In genomic region chr7:101326006-101326405, GRCm38 (mm10) we compare ENCODE assay signal across 23 mouse cellular contexts. TPM values are rescaled to one million over a fixed set of nuclear protein-coding genes. Genes with fewer than 3 reads are reported as not detected.
A peak's percentile ranks its signal among the peaks of the same experiment; 100 is the strongest.
DNase-seq lines count a peak whose midpoint lies in the region; ATAC-seq and TF ChIP-seq lines count a peak whose summit lies in the region.
"Had no signal": no experiment of that assay in that cellular context is flagged by ENCODE, and none has a peak within 500 bp of the region (broad histone marks: within the 10 kb centered on the region; RNA-seq: fewer than 3 reads in every experiment).

No protein-coding gene starts in this region.

- no peak overlapping the region for H3K4me2 ChIP-seq in kidney, embryonic 14.5 days (replicated peaks; ENCODE audit: low read depth, low read length)
- H3K4me2 ChIP-seq in midbrain, embryonic 11.5 days = no peak overlapping the region
- no peak overlapping the region for H3K4me2 ChIP-seq in midbrain, embryonic 14.5 days (ENCODE audit: low read length)
- no peak overlapping the region for H3K4me2 ChIP-seq in forebrain, postnatal 0 days (ENCODE audit: low read depth)
- H3K4me2 ChIP-seq: embryonic facial prominence, embryonic 12.5 days; forebrain, embryonic 12.5 days; heart, embryonic 11.5 days; hindbrain, embryonic 15.5 days; limb, embryonic 13.5 days; lung, embryonic 14.5 days; midbrain, embryonic 13.5 days had no signal

- peaks cover 48% of the 10 kb centered on the region for H3K4me1 ChIP-seq in kidney, adult 2 months (ENCODE audit: control insufficient read depth, insufficient read depth, low read length)
- peaks cover 7% of the 10 kb centered on the region for H3K4me1 ChIP-seq in kidney, embryonic 14.5 days (ENCODE audit: control insufficient read depth, insufficient read depth, low read length)
- no peaks in the 10 kb centered on the region; the same call in 1 of the 2 replicates for H3K4me1 ChIP-seq in midbrain, embryonic 11.5 days (ENCODE audit: control insufficient read depth, insufficient read depth, low read length)
- H3K4me1 ChIP-seq in midbrain, embryonic 14.5 days (ENCODE audit: control insufficient read depth, insufficient read depth, low read length) = 0 out of 2 replicates have a peak, but pooled peaks cover 11% of the 10 kb centered on the region
- H3K4me1 ChIP-seq in forebrain, postnatal 0 days (ENCODE audit: insufficient read depth) = 0 out of 2 replicates have a peak, but pooled peaks cover 8% of the 10 kb centered on the region

- no peaks in the 10 kb centered on the region for H3K9me3 ChIP-seq in kidney, embryonic 14.5 days (ENCODE audit: control insufficient read depth, low read length)
- no peaks in the 10 kb centered on the region for H3K9me3 ChIP-seq in midbrain, embryonic 11.5 days (ENCODE audit: control insufficient read depth, low read length)
- H3K9me3 ChIP-seq in midbrain, embryonic 14.5 days (ENCODE audit: control insufficient read depth, low read length) = no peaks in the 10 kb centered on the region
- no peaks in the 10 kb centered on the region for H3K9me3 ChIP-seq in forebrain, postnatal 0 days (ENCODE audit: low read length)
- H3K9me3 ChIP-seq: embryonic facial prominence, embryonic 12.5 days; forebrain, embryonic 12.5 days; G1E; hindbrain, embryonic 15.5 days; limb, embryonic 13.5 days; midbrain, embryonic 13.5 days had no signal

- no peak for TF ChIP-seq POLR2A in kidney, adult 2 months (IDR thresholded peaks at IDR 0.05; ENCODE audit: low read depth, low read length)

- no peaks in the 10 kb centered on the region for H3K27me3 ChIP-seq in kidney, adult 2 months (replicated peaks; ENCODE audit: control insufficient read depth, insufficient read depth, low read length)
- no peaks in the 10 kb centered on the region for H3K27me3 ChIP-seq in kidney, embryonic 14.5 days (ENCODE audit: control insufficient read depth, insufficient read depth, low read length)
- peaks cover 13% of the 10 kb centered on the region for H3K27me3 ChIP-seq in midbrain, embryonic 11.5 days (ENCODE audit: control insufficient read depth, insufficient read depth, low read length)
- peaks cover 8% of the 10 kb centered on the region; the same call in 1 of the 2 replicates for H3K27me3 ChIP-seq in midbrain, embryonic 14.5 days (ENCODE audit: control insufficient read depth, insufficient read depth, low read length)
- H3K27me3 ChIP-seq in forebrain, postnatal 0 days (ENCODE audit: insufficient read depth, low read length) = 0 out of 2 replicates have a peak, but pooled peaks cover 4% of the 10 kb centered on the region
- H3K27me3 ChIP-seq: Patski had no signal

- peak overlapping the region; percentile 41 for H3K27ac ChIP-seq in kidney, adult 2 months (ENCODE audit: insufficient read depth, low read depth, low read length)
- no peak overlapping the region for H3K27ac ChIP-seq in kidney, embryonic 14.5 days (ENCODE audit: low read depth, low read length)
- H3K27ac ChIP-seq in midbrain, embryonic 11.5 days (ENCODE audit: low read depth, low read length) = no peak overlapping the region
- H3K27ac ChIP-seq in midbrain, embryonic 14.5 days (replicated peaks; ENCODE audit: low read depth, low read length) = no peak overlapping the region
- H3K27ac ChIP-seq in forebrain, postnatal 0 days (ENCODE audit: low read depth, low read length) = no peak overlapping the region
- H3K27ac ChIP-seq: embryonic facial prominence, embryonic 12.5 days; forebrain, embryonic 12.5 days; hindbrain, embryonic 15.5 days; limb, embryonic 13.5 days; midbrain, embryonic 13.5 days had no signal

- no peak for ATAC-seq in kidney, embryonic 14.5 days (ENCODE audit: low FRiP score, low TSS enrichment)
- no peak for ATAC-seq in midbrain, embryonic 11.5 days (ENCODE audit: low FRiP score)
- ATAC-seq in midbrain, embryonic 14.5 days (ENCODE audit: low FRiP score, low TSS enrichment) = no peak
- no peak for ATAC-seq in forebrain, postnatal 0 days
- ATAC-seq: midbrain, embryonic 13.5 days; Patski had no signal

- TF ChIP-seq CTCF in kidney, adult 2 months (conservative IDR thresholded peaks at IDR 0.05; ENCODE audit: insufficient read depth, insufficient read length, low read depth, low read length) = no peak
- no peak for TF ChIP-seq CTCF in forebrain, postnatal 0 days (IDR thresholded peaks at IDR 0.05; ENCODE audit: low read depth)

- no peaks in the 10 kb centered on the region for H3K36me3 ChIP-seq in kidney, adult 2 months (ENCODE audit: control insufficient read depth, insufficient read depth, low read length)
- H3K36me3 ChIP-seq in kidney, embryonic 14.5 days (ENCODE audit: control insufficient read depth, insufficient read depth, low read length) = no peaks in the 10 kb centered on the region; the same call in 1 of the 2 replicates
- no peaks in the 10 kb centered on the region for H3K36me3 ChIP-seq in midbrain, embryonic 11.5 days (ENCODE audit: control insufficient read depth, insufficient read depth, low read length)
- no peaks in the 10 kb centered on the region for H3K36me3 ChIP-seq in midbrain, embryonic 14.5 days (ENCODE audit: control insufficient read depth, insufficient read depth, low read length)
- H3K36me3 ChIP-seq in forebrain, postnatal 0 days (ENCODE audit: insufficient read depth) = no peaks in the 10 kb centered on the region
- H3K36me3 ChIP-seq: embryonic facial prominence, embryonic 12.5 days; forebrain, embryonic 12.5 days; G1E; hindbrain, embryonic 15.5 days; midbrain, embryonic 13.5 days had no signal

- H3K4me3 ChIP-seq in kidney, adult 2 months (ENCODE audit: insufficient read depth, low read depth, low read length) = no peak overlapping the region
- H3K4me3 ChIP-seq in kidney, embryonic 14.5 days (ENCODE audit: low read length) = no peak overlapping the region
- H3K4me3 ChIP-seq in midbrain, embryonic 11.5 days (ENCODE audit: low read depth, low read length) = no peak overlapping the region
- H3K4me3 ChIP-seq in midbrain, embryonic 14.5 days (replicated peaks; ENCODE audit: low read depth, low read length) = no peak overlapping the region
- no peak overlapping the region for H3K4me3 ChIP-seq in forebrain, postnatal 0 days (ENCODE audit: low read depth, low read length)
- H3K4me3 ChIP-seq: embryonic facial prominence, embryonic 12.5 days; forebrain, embryonic 12.5 days; hindbrain, embryonic 15.5 days; limb, embryonic 13.5 days; midbrain, embryonic 13.5 days had no signal

- H3K9ac ChIP-seq in kidney, embryonic 14.5 days (ENCODE audit: low read depth, low read length) = no peak overlapping the region
- no peak overlapping the region for H3K9ac ChIP-seq in midbrain, embryonic 11.5 days (ENCODE audit: low read length)
- no peak overlapping the region for H3K9ac ChIP-seq in midbrain, embryonic 14.5 days (replicated peaks; ENCODE audit: low read length)
- H3K9ac ChIP-seq in forebrain, postnatal 0 days = no peak overlapping the region
- H3K9ac ChIP-seq: embryonic facial prominence, embryonic 12.5 days; forebrain, embryonic 12.5 days; hindbrain, embryonic 15.5 days; limb, embryonic 13.5 days; lung, embryonic 14.5 days; midbrain, embryonic 13.5 days had no signal

- WGBS in kidney, adult 2 months = 61% methylated on average over 5 of the region's 5 CpGs
- WGBS in kidney, embryonic 14.5 days = 73% methylated on average over 5 of the region's 5 CpGs
- 78% methylated on average over 5 of the region's 5 CpGs for WGBS in midbrain, embryonic 11.5 days
- 82% methylated on average over 5 of the region's 5 CpGs for WGBS in midbrain, embryonic 14.5 days
- 81% methylated on average over 5 of the region's 5 CpGs for WGBS in forebrain, postnatal 0 days

- DNase-seq in kidney, adult 2 months = peak; percentile 89
- DNase-seq in midbrain, embryonic 11.5 days (ENCODE audit: low spot score, missing footprints) = peak; percentile 10
- no peak for DNase-seq in midbrain, embryonic 14.5 days
- peak; percentile 54 to 71 for DNase-seq in kidney, postnatal 25 days
- no peak for DNase-seq in forebrain, postnatal 0 days
- DNase-seq in adrenal gland, postnatal 14 days = no peak
- DNase-seq: B cell, adult 2 months; cerebellum, adult 11-12 months; cerebellum, postnatal 25 days; layer of hippocampus, postnatal 36 days; lung, embryonic 14.5 days; retina, postnatal 1 day; thymus, adult 18-20 months; thymus, postnatal 36 days had no signal

RNA-seq across cellular contexts. Expression of gene Stard10, which starts 9.1 kb away (rescaled TPM):
- 467 and 503 TPM in 2 replicates for polyA plus RNA-seq in kidney, adult 2 months (2012; rRNA removed)
- polyA plus RNA-seq in kidney, embryonic 14.5 days (2014; fragmentation: Nextera tagmentation; extraction: Ambion mirVana) = 49.5 and 59.6 TPM in 2 replicates
- polyA plus RNA-seq in midbrain, embryonic 11.5 days (2014; fragmentation: Nextera tagmentation; extraction: Ambion mirVana) = 5.3 and 5.7 TPM in 2 replicates
- polyA plus RNA-seq in midbrain, embryonic 14.5 days (2014; fragmentation: Nextera tagmentation; extraction: Ambion mirVana) = 8.8 and 8.9 TPM in 2 replicates
- 17.3 and 24.5 TPM in 2 replicates for total RNA-seq in forebrain, postnatal 0 days (2014; rRNA removed)
- 11.0 and 12.2 TPM in 2 replicates for polyA plus RNA-seq in forebrain, postnatal 0 days (2015; fragmentation: Nextera tagmentation; extraction: Ambion mirVana)
- total RNA-seq in adrenal gland, postnatal 14 days (2021) = 20.2 and 77.9 TPM in 2 replicates
- total RNA-seq: G1E had no signal

RNA-seq across cellular contexts. Expression of gene Arap1, which starts 21.9 kb away (rescaled TPM):
- 68.7 and 69.7 TPM in 2 replicates for polyA plus RNA-seq in kidney, adult 2 months (2012; rRNA removed)
- polyA plus RNA-seq in kidney, embryonic 14.5 days (2014; fragmentation: Nextera tagmentation; extraction: Ambion mirVana) = 70.9 and 92.5 TPM in 2 replicates
- 10.8 and 11.2 TPM in 2 replicates for polyA plus RNA-seq in midbrain, embryonic 11.5 days (2014; fragmentation: Nextera tagmentation; extraction: Ambion mirVana)
- polyA plus RNA-seq in midbrain, embryonic 14.5 days (2014; fragmentation: Nextera tagmentation; extraction: Ambion mirVana) = 2.0 and 8.7 TPM in 2 replicates
- total RNA-seq in forebrain, postnatal 0 days (2014; rRNA removed) = 14.3 and 15.8 TPM in 2 replicates
- polyA plus RNA-seq in forebrain, postnatal 0 days (2015; fragmentation: Nextera tagmentation; extraction: Ambion mirVana) = 8.0 and 10.5 TPM in 2 replicates
- total RNA-seq in adrenal gland, postnatal 14 days (2021) = 39.7 and 55.7 TPM in 2 replicates

RNA-seq across cellular contexts. Expression of gene Atg16l2, which starts 24.0 kb away (rescaled TPM):
- 12.3 and 19.4 TPM in 2 replicates for polyA plus RNA-seq in kidney, adult 2 months (2012; rRNA removed)
- 7.6 and 10.5 TPM in 2 replicates for polyA plus RNA-seq in kidney, embryonic 14.5 days (2014; fragmentation: Nextera tagmentation; extraction: Ambion mirVana)
- polyA plus RNA-seq in midbrain, embryonic 11.5 days (2014; fragmentation: Nextera tagmentation; extraction: Ambion mirVana) = 8.5 and 14.8 TPM in 2 replicates
- polyA plus RNA-seq in midbrain, embryonic 14.5 days (2014; fragmentation: Nextera tagmentation; extraction: Ambion mirVana) = 17.6 and 20.6 TPM in 2 replicates
- 35.3 and 51.9 TPM in 2 replicates for total RNA-seq in forebrain, postnatal 0 days (2014; rRNA removed)
- polyA plus RNA-seq in forebrain, postnatal 0 days (2015; fragmentation: Nextera tagmentation; extraction: Ambion mirVana) = 13.9 and 21.6 TPM in 2 replicates
- 16.6 and 21.5 TPM in 2 replicates for total RNA-seq in adrenal gland, postnatal 14 days (2021)

Comparison
In these comparisons a context has a peak if more than half of its experiments do, and no peak if none do; other contexts are left out.
1. DNase-seq: peak in kidney, adult 2 months (single experiment), midbrain, embryonic 11.5 days (single experiment) and kidney, postnatal 25 days (2 of 2); none in midbrain, embryonic 14.5 days (single experiment), forebrain, postnatal 0 days (single experiment) and adrenal gland, postnatal 14 days (single experiment).